Mouse (Mus musculus) G1E-ER4 (cell line): ENCODE measurements around the gene Rbms3. TPM values are rescaled to one million over a fixed set of nuclear protein-coding genes. Genes with fewer than 3 reads are reported as not detected.

Experiments
- GATA1 ChIP-seq: IDR thresholded peaks from one replicate; pipeline ENCODE4 v1.8.0; 2012; ENCODE audit warnings: low read length, inconsistent platforms
- polyA plus RNA-seq: library from polyadenylated mRNA; stranded (reverse); fragments of >175 nt; gene quantifications from 2 replicates; pipeline ENCODE4 v1.2.3, GENCODE M21; 2012

Rbms3 gene
- polyA plus RNA-seq, 1 experiment, result not detected

DNA sequence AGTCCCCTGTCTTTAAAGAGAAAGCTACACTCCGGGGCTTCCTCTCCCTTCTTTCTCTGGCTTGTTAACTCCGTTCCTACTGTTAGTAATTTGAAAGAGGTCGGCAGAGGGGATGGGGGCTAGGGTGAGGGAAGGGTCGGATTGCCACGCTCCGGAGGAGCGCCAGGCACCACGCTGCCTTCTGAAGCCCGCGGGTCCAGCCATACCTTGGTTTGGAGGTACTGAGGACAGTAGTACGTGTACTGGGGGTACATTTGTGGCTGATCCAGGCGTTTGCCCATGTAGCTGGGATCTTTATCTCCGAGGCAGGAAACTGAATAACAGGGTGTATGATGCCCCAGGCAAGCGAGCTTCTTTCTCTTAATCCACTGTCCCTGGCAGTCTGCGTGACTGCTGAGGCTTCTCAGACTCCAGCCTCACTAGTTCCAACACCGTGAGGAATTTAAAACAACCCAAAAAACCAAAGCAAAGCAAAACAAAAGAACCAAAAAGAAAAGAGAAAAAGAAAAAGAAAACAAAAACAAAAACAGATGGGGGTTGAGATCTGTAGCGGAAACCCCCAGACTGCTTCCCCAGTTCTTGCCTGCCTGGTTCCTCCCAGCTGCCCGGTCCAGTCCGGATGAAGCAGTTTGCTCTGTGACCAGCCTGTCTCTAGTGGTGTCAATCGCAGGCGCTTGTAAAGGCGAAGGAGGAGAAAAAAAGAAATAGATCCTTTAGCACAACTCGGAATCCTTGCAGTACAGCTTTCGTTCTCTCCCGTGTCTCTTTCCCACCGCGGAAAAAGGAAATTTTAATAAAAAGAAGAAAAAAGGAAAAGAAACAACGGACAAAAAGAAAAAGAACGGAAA lies 378.0 kb downstream of the Rbms3 start:
- no peak for TF ChIP-seq GATA1

DNA sequence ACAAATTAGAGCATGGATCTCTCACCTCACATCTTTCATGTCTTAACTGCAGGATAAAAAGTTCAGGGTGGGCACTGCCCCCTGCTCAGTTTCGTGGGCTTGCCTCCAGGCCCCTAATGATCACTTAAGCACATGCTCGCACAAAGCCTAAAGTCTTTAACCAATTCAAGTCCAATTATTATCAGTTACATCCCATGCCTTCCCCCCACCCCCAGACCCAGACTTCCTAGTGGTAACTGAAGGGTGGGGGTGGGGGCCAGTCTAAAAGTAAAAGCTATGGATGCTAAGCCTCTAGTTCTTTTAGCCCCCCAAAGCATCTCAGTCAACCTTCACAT lies 378.9 kb downstream of the Rbms3 start:
- TF ChIP-seq GATA1, result no peak

DNA sequence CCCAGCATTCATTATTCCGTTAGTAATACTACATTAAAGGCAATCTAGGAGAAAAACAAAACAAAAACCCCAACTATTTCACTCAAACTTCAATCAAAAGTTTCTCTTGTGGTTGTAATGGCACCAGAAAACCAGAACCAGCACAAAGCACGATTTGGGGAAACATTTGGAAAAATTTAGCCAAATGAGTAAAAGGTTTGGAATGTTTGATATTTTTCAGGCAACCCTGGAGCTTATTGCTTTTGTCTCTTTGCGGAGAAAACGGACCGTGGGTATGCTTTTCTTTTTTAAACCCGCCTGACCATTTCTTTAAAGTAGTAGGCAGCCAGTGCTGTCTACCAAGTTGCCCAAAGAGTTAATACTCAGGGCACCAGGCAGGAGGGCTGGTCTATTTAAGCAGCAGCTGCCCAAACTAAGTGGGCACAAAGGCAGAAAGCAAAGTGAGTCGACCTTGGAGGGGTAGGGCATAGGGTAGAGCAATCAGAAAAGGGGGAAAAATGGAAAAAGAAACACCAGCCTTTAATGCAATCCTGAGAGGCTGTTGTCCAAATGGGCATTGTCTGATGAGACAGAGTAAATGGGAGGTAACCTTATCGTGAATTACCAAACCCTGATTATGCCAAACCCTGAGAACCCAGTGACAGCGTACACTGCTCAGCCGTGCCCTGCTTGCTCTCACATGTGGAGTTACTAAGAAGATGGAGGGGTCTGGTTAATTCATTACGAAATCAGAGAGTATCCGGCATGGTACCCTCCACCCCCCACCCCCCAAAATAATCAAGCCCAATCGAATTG lies 379.5 kb downstream of the Rbms3 start:
- TF ChIP-seq GATA1, result no peak

DNA sequence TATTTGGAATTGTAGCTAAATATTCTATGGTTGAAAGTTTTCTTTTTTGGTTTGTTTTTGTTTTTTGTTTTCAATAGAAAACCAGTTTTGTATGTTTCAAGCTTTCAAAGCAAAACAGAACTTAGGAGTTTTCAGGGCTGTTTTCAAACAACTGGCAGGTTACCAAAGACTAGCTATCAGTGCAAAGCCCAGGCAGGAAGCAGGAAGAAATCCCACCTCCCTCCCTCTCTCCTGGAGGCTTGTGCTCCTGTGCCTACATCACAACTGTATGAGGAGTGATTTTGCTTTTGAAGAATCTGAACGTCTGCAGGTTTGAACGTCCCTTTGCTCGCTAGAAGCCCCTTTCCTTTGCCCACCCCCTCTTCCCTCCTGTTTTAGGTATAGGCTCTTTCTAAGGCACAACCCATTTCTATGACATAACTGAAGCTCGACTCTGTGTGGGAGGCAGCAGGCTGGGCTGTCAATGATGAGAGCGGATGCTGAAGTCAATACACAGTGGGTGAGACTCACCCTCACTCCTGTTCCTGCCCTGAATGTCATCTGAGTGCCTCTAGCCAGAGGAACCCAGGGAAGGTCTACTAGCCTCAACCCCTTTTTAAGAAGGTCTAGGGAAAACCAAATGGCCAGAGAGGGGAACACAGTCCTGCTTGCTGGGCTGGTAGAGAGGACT lies 382.3 kb downstream of the Rbms3 start:
- no peak for TF ChIP-seq GATA1

DNA sequence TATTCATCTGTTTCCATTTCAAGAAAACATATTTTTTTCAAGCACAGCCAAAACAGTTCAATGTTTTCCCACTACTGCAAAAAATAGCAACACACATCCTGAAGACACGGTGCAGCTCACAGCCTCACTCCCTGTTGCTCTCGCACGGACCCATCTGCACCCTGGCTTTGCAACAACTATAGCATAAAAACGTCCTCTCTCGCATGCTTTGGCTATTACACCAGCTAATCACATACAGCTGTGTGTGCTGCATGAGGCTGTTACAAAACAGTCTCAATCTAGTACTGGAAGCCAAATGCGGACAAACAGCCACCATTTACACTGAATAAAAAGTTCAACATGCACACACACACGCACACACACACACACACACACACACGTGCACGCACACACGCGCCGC lies 383.5 kb downstream of the Rbms3 start:
- no peak for TF ChIP-seq GATA1

DNA sequence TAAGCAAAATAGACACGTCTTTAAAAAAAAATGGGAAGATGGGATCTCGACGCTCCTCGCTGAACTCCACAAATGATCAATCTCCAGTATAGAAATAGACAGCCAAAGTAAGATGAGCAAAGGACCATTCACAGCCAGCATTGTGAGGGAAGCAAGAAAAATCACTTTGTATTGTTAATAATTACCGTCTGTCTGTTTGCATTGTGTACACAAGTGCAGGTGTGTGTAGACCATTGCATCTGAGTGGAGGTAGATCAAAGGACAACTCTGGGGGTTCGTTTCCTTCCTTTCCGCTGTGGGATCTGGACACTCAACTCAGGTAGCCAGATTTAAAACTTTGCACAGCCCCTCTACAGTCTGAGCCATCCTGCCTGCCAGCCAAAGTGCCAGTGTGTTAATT lies 386.3 kb downstream of the Rbms3 start:
- no peak for TF ChIP-seq GATA1

DNA sequence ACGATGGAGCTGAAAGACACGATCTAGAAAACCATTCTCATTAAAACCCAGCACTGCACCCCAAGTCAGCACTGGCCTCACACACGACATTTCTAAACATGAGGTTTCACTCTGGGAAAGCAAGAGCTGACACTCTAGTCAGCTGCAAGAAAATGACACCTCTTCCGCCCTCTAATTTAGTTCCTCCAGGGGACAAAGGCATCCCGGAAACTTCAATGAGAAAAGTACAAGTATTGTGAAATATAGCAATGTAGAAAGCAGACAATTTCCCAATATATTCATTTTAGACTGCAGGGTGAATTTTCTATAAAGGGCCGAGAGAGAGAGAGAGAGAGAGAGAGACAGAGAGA lies 395.0 kb downstream of the Rbms3 start:
- TF ChIP-seq GATA1, result no peak

DNA sequence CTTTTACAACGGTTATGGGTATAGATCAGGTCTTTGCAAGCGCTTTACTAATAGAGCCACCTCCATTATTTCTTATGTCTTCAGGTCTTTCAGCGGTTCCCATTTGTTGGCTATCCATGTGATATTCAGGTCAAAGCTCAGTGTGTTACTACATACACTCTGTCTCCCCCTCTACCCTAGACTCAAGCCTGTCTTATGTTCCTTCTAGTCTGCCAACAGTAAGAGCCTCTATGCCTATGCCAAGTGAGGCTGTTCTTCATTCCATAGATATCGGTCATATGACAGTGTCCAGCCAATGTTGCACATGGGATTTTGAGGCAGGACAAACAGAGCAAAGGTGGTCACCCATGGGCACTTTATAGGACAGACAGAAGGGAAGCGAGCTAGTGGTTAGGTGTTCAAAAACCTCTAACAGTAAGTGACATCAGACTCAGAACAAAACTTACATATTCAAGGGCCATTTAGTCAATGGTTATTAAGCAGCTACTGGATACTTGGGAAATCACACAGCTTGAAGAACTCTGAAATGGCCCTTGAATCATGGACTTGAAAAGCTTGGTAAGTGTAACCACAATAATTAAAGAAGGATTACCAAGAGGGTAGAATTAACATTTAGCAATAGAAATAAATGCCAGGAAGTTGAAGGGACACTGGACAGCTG lies 395.5 kb downstream of the Rbms3 start:
- TF ChIP-seq GATA1, result no peak

DNA sequence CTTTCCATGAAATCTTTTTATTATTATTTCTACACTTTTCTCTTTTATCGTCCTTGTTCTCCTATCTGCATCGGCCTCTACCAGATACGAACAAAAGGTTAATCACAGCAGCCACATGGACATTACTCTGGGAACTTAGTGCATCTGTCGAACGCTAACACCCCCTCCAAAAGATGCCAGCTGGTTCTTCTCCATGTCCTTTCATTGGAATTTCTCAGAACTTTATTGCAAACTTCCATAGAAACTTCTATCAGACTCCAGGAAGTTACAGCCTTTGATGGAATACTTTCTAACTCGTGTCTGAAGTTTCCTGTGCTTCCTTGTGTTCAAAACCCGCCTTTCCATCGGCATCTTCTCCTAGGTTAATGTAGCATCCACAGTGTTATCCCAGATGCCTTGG lies 407.0 kb downstream of the Rbms3 start:
- TF ChIP-seq GATA1, result no peak

DNA sequence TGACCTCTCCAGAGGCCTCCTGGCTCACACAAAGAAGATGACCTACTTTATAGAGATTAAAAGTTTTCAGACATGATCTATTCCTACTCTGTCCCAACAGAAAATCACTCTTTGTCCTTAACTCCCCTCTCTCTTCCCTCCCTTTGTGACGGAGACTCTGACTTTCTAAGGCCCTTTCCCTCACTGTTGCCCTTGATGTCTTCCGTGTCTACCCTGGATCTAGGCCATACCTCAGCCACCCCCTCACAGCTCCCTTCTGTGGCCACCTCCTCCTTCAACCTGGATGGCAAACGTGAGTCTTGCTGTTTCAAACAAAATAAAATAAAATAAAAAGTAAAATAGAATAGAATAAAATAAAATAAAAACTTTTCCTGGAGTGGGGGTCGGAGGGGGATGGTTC lies 408.2 kb downstream of the Rbms3 start:
- no peak for TF ChIP-seq GATA1

DNA sequence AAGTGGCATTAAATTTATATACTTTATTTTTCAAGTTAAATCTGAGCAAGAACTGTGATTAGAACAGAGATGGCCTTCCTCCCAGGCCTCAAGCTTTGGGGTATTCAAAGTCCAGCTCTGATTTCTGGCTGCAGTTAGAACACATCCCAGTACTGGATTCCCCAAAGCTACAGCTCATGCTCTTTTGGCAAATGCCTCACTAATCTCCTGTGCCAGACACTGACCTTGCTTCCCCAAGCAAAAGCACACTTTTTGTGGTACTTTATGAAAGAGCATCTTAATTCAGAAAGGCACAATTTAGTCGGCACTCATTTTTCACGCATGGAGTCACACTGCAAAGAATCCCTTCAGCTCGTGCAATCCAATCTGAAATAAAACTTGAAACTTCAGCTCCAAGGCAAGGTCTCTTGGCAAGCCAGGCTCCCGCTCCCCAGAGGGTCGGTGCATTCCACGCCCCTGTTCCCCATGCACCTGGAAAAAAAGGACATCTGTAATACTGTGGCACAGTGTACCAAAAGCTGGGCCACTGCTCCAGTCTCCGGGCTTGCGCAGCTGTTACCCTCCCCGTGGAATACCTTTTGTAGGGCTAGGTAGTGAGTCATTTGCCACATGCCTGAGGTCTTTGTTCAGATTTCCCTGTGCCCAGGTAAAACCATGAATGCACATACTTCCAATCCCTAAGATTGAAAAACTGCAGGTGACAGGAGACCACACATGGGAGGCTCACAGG lies 413.5 kb downstream of the Rbms3 start:
- no peak for TF ChIP-seq GATA1

DNA sequence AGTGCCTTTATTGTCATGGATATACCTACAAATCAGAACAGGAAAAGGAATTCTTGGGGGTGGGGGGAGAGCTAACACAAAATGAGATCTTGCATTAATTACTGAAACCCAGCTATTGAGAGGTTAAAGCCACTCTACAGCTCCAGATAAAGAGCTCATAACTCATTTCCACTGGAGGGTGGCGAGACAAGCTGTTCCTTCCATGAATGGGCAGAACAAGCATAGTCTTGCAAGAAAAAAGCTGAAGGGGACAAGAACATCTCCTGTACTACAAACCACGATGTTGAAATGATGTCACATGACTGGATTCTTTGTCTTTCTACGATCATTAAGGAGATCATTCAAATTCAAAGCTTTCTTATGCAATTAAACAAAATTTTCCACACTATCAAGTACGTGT lies 417.7 kb downstream of the Rbms3 start:
- TF ChIP-seq GATA1, result no peak

DNA sequence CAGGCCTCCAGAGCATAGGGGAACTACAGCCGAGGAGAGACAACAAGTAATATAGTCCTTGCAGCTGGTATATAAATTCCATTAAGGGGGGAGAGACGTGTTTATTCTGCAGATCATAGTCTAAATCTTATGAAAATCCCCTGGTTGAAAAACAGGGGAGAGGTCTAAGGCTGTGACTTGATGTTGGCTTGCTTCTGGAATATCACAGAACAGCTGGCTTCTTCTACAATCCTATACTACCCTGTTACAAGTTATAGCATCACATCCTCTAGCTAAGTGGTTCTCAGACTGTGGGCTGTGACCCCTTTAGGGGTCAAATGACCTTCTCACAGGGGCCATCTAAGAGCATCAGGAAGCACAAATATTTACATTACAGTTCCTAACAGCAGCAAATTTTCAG lies 419.4 kb downstream of the Rbms3 start:
- no peak for TF ChIP-seq GATA1

DNA sequence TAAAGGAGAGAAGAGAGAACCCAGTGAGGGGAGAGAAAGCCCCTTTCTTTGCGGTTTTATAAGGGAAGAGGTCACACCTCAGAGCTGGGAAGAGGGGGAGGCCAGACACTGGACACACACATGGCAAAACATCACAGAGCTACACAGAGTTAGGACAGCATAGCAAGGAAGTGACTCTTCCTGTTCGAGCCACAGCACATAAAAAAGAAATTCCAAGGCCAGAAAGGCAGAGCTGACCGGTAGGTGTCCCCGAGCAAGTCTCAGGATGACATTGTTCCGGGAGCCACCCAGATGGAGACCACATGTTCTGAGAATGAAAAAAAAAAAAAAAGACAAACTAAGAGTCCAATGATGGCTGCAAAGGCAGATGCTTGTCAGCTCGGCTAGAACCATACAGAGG lies 424.3 kb downstream of the Rbms3 start:
- TF ChIP-seq GATA1, result no peak

DNA sequence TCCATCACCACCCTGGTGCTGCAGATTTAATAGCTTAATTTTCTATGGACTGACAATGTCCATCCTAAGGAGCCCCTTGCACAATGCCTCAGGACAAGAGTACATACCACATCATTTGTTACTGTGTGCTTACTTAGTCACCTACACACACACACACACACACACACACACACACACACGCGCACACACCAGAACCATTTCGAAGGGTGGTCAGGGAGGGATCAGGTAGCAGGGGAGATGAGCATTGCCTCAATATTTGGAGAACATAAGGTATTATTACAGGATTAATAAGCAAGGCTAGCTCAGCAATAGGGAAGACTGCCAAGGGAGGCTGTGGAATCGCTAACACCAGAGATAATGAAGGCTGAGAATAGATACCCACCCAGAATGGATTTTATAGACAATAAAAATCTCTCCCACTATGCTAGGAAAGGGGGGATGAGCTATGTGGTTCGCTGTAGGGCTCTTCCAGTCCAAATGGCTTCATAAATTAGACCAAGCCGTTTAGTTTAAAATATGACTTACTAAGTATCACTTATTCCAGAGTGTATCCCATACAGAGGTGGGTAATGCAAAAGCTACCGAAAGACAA lies 429.6 kb downstream of the Rbms3 start:
- no peak for TF ChIP-seq GATA1

DNA sequence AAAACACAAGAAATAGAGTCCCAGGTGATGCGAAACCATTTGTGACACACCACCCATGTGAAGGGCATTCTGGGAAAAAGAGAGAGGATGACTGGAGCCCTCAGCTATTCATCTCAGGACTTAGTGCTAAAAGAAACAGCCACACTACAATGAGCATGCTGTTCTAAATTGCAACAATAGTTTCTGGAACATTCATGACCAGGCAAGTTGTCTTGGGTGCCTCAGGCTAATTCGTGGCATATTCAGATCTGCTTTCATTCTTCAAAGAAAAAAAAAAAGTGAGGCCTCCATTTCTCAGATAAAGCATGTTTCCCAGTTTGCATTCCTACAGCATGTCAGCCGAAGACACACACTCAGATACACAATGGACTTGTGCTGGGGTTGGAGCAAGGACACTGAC lies 432.2 kb downstream of the Rbms3 start:
- no peak for TF ChIP-seq GATA1
